8 mouse cellular contexts compared by ENCODE assay signal in the genomic region with DNA sequence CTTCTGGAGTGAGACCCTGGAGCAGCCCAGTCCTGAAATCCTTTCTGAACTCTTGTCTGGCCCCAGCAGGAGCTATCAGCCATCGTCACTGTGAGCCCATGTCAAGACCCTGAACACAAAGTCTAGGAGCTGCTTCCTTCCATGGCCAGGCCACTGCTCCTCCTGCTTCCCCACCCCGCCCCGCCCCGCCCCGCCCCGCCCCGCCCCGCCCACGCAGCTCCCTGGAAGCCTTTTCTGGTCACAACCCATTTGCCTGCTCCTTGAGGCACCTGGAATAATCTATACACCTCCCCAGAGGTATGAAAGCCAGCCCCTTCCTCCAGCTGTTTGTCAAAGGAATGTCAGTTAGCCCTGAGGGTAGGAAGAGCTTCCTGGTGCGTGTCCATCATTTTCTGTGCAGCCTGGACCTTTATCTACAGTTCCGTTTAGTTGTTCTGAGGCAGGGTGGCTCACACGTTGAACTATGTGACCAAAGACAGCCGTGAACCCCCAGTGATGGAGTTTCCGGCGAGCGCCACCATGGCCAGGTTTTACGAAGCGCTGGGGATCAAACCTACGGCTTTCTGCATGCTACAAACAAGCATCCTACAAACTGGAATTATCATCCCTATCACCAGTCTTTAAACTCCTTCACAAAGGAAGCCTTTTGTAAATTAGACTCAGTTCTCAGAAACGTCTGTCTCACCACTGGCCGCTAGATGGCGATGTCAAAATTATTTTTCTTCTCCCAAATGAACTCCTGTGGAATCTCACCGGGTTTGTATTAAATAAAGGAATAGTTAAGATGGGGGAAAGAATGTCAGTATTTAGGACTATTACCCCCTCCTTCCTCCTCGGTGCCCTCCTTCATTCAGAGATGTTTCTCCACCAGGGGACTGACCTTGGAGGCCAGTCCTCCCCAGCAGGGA. TPM values are rescaled to one million over a fixed set of nuclear protein-coding genes. Genes with fewer than 3 reads are reported as not detected.
DNase-seq lines count a peak whose midpoint lies in the region; ATAC-seq and TF ChIP-seq lines count a peak whose summit lies in the region.
"Not testable (repeated sequence)": the region's sequence is repeated elsewhere in the genome, so short reads cannot be mapped to it uniquely, and the experiment has no call there.

No protein-coding gene starts in this region.

- H3K27me3 ChIP-seq in hindbrain, embryonic 16.5 days (replicated peaks; ENCODE audit: control insufficient read depth, insufficient read depth, low read length); liver, postnatal 0 days (ENCODE audit: insufficient read depth, low read length); midbrain, embryonic 16.5 days (ENCODE audit: control insufficient read depth, insufficient read depth, low read depth, low read length); stomach, embryonic 16.5 days (ENCODE audit: control insufficient read depth, insufficient read depth, low read length): not testable (repeated sequence)

- DNase-seq in NIH3T3 (ENCODE audit: low read depth), result peak; percentile 70
- peak; percentile 75 for DNase-seq in embryo, embryonic 11 days
- not testable (repeated sequence) for DNase-seq in gastrocnemius, adult 2 months; liver, postnatal 0 days
- DNase-seq in layer of hippocampus, postnatal 10 days (ENCODE audit: low spot score in 2 of 2), result peak; percentile 46 to 61

- peak overlapping the region; percentile 30 for H3K4me2 ChIP-seq in hindbrain, embryonic 16.5 days (ENCODE audit: low read length)
- H3K4me2 ChIP-seq in liver, postnatal 0 days (ENCODE audit: low read depth, low read length), result peak overlapping the region; percentile 42; the same call in 1 of the 2 replicates
- H3K4me2 ChIP-seq in midbrain, embryonic 16.5 days (ENCODE audit: low read length), result peak overlapping the region; percentile 28
- peak overlapping the region; percentile 39 for H3K4me2 ChIP-seq in stomach, embryonic 16.5 days (ENCODE audit: low read depth, low read length)

- H3K9ac ChIP-seq in hindbrain, embryonic 16.5 days (ENCODE audit: low read depth, low read length); liver, postnatal 0 days (replicated peaks); midbrain, embryonic 16.5 days (ENCODE audit: low read depth, low read length); stomach, embryonic 16.5 days (ENCODE audit: low read length): not testable (repeated sequence)

- 10% methylated on average over 24 of the region's 24 CpGs for WGBS in hindbrain, embryonic 16.5 days
- 4% methylated on average over 24 of the region's 24 CpGs for WGBS in liver, postnatal 0 days (ENCODE audit: insufficient replicate concordance)
- WGBS in midbrain, embryonic 16.5 days, result 10% methylated on average over 19 of the region's 24 CpGs
- WGBS in stomach, embryonic 16.5 days, result 7% methylated on average over 22 of the region's 24 CpGs

- not testable (repeated sequence) for ATAC-seq in hindbrain, embryonic 16.5 days; liver, postnatal 0 days; midbrain, embryonic 16.5 days; stomach, embryonic 16.5 days (ENCODE audit: insufficient read depth, low FRiP score)

- intact Hi-C loops in gastrocnemius, adult 2 months (cut with DNase I), result loop anchor here (2.0 kb wide), 2 partner anchors 54 to 130 kb away; no protein-coding TSS in a partner anchor

- H3K9me3 ChIP-seq in hindbrain, embryonic 16.5 days (ENCODE audit: control insufficient read depth, low read length); liver, postnatal 0 days (ENCODE audit: low read length); midbrain, embryonic 16.5 days (replicated peaks; ENCODE audit: control insufficient read depth, low read length, poor library complexity, severe bottlenecking); stomach, embryonic 16.5 days (replicated peaks; ENCODE audit: control insufficient read depth, low read length): not testable (repeated sequence)

- H3K27ac ChIP-seq in gastrocnemius, adult 2 months; hindbrain, embryonic 16.5 days (ENCODE audit: low read depth, low read length); liver, postnatal 0 days (ENCODE audit: low read depth); midbrain, embryonic 16.5 days (ENCODE audit: low read length); stomach, embryonic 16.5 days (ENCODE audit: low read length): not testable (repeated sequence)

- peak overlapping the region; percentile 33 for H3K4me3 ChIP-seq in gastrocnemius, adult 2 months
- not testable (repeated sequence) for H3K4me3 ChIP-seq in hindbrain, embryonic 16.5 days (ENCODE audit: low read length); liver, postnatal 0 days (ENCODE audit: low read depth, low read length); midbrain, embryonic 16.5 days (ENCODE audit: low read depth, low read length)
- peak overlapping the region; percentile 20; the same call in 1 of the 2 replicates for H3K4me3 ChIP-seq in stomach, embryonic 16.5 days (replicated peaks; ENCODE audit: low read length)

- not testable (repeated sequence) for H3K4me1 ChIP-seq in hindbrain, embryonic 16.5 days (ENCODE audit: control insufficient read depth, insufficient read depth, low read depth, low read length); liver, postnatal 0 days (ENCODE audit: insufficient read depth); midbrain, embryonic 16.5 days (ENCODE audit: control insufficient read depth, insufficient read depth, low read length); stomach, embryonic 16.5 days (ENCODE audit: control insufficient read depth, insufficient read depth, low read length)

- not testable (repeated sequence) for TF ChIP-seq EP300 in liver, postnatal 0 days (IDR thresholded peaks at IDR 0.05; ENCODE audit: low read depth)

- H3K36me3 ChIP-seq in hindbrain, embryonic 16.5 days (ENCODE audit: control insufficient read depth, insufficient read depth, low read length); liver, postnatal 0 days (replicated peaks; ENCODE audit: insufficient read depth, low read length); midbrain, embryonic 16.5 days (ENCODE audit: control insufficient read depth, insufficient read depth, low read length); stomach, embryonic 16.5 days (ENCODE audit: control insufficient read depth, insufficient read depth, low read length): not testable (repeated sequence)

- TF ChIP-seq CTCF in gastrocnemius, adult 2 months (IDR thresholded peaks at IDR 0.05), result peak; percentile 69
- TF ChIP-seq CTCF in liver, postnatal 0 days (IDR thresholded peaks at IDR 0.05; ENCODE audit: low read depth), result peak; percentile 42

RNA-seq across cellular contexts. Expression of a gene that starts 10.2 kb away (rescaled TPM):
- total RNA-seq in gastrocnemius, adult 2 months (2021), result 10 to 100 TPM; 36.4 to 46.9 TPM
- polyA plus RNA-seq in hindbrain, embryonic 16.5 days (2015; fragmentation: Nextera tagmentation; extraction: Ambion mirVana), result 11.2 and 15.0 TPM in 2 replicates
- total RNA-seq in layer of hippocampus, postnatal 10 days (2021), result 10 to 100 TPM; 16.1 to 19.5 TPM
- 8.8 and 10.0 TPM in 2 replicates for polyA plus RNA-seq in liver, postnatal 0 days (2015; fragmentation: Nextera tagmentation; extraction: Ambion mirVana)
- polyA plus RNA-seq in midbrain, embryonic 16.5 days (2015; fragmentation: Nextera tagmentation; extraction: Ambion mirVana), result 9.5 and 11.4 TPM in 2 replicates
- 25.1 TPM in 2 replicates for polyA plus RNA-seq in stomach, embryonic 16.5 days (2015; fragmentation: Nextera tagmentation; extraction: Ambion mirVana)
